In the genomic region with DNA sequence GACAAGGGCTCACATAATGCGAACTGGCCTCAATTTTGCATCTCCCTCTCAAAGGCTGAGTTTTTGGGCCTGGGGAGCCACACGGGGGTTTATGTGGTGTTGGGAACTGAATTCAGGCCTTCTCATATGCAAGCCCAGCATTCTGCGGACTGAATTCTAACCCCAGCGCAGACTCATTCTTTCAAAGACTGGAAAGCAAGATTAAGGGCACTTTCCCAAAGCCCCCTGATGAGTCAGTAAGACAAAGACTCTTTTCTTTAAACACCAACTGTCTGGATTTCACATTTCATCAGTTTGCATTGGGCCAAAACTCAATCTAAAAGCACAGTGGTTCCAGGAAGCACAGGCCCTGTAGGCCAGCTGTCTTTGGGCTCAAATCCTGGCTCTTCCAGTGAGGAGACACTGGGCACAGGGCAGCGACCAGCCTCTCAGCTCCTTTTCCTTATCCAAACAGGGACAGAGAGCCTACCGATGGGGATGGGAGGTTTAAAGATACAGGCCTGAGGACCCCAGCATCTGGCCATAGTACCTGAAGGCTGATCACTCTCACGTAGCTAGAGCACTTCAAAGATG, we compare ENCODE assay signal across 9 mouse cellular contexts. TPM values are rescaled to one million over a fixed set of nuclear protein-coding genes. Genes with fewer than 3 reads are reported as not detected.
A peak's percentile ranks its signal among the peaks of the same experiment; 100 is the strongest.
DNase-seq lines count a peak whose midpoint lies in the region; ATAC-seq lines count a peak whose summit lies in the region.
"Had no signal": no experiment of that assay in that cellular context is flagged by ENCODE, and none has a peak within 500 bp of the region (broad histone marks: within the 10 kb centered on the region; RNA-seq: fewer than 3 reads in every experiment).

No protein-coding gene starts in this region.

- H3K4me2 ChIP-seq in forebrain, embryonic 15.5 days (replicated peaks) = no peak overlapping the region
- H3K4me2 ChIP-seq in midbrain, embryonic 11.5 days = no peak overlapping the region

- 23% methylated on average over 7 of the region's 7 CpGs for WGBS in forebrain, embryonic 15.5 days
- 28% methylated on average over 7 of the region's 7 CpGs for WGBS in midbrain, embryonic 11.5 days

- peaks cover 11% of the 10 kb centered on the region; the same call in 1 of the 2 replicates for H3K36me3 ChIP-seq in forebrain, embryonic 15.5 days
- peaks cover 8% of the 10 kb centered on the region; the same call in 1 of the 2 replicates for H3K36me3 ChIP-seq in midbrain, embryonic 11.5 days (ENCODE audit: control insufficient read depth, insufficient read depth, low read length)

- H3K4me3 ChIP-seq in forebrain, embryonic 15.5 days = no peak overlapping the region
- H3K4me3 ChIP-seq in midbrain, embryonic 11.5 days (ENCODE audit: low read depth, low read length) = no peak overlapping the region

- peak overlapping the region; percentile 6 for H3K27ac ChIP-seq in forebrain, embryonic 15.5 days (replicated peaks)
- H3K27ac ChIP-seq in midbrain, embryonic 11.5 days (ENCODE audit: low read depth, low read length) = peak overlapping the region; percentile 62
- H3K27ac ChIP-seq: macrophage had no signal

- ATAC-seq in forebrain, embryonic 15.5 days (replicated peaks) = no peak
- no peak for ATAC-seq in midbrain, embryonic 11.5 days (ENCODE audit: low FRiP score)

- no peaks in the 10 kb centered on the region for H3K27me3 ChIP-seq in forebrain, embryonic 15.5 days
- no peaks in the 10 kb centered on the region for H3K27me3 ChIP-seq in midbrain, embryonic 11.5 days (ENCODE audit: control insufficient read depth, insufficient read depth, low read length)

- no peak overlapping the region for H3K9ac ChIP-seq in forebrain, embryonic 15.5 days (replicated peaks)
- no peak overlapping the region for H3K9ac ChIP-seq in midbrain, embryonic 11.5 days (ENCODE audit: low read length)

- peaks cover 8% of the 10 kb centered on the region for H3K4me1 ChIP-seq in forebrain, embryonic 15.5 days
- H3K4me1 ChIP-seq in midbrain, embryonic 11.5 days (ENCODE audit: control insufficient read depth, insufficient read depth, low read length) = peaks cover 23% of the 10 kb centered on the region

- DNase-seq in cerebellum, adult 11-12 months = peak; percentile 8
- no peak for DNase-seq in cerebellum, adult 18-20 months
- DNase-seq in NIH3T3 (ENCODE audit: low read depth) = peak; percentile 69
- no peak for DNase-seq in midbrain, embryonic 11.5 days (ENCODE audit: low spot score, missing footprints)
- DNase-seq in embryo, embryonic 9.5 days (ENCODE audit: extremely low spot score) = no peak
- DNase-seq in ovary, postnatal 14 days (ENCODE audit: low spot score) = no peak
- DNase-seq in kidney, postnatal 10 days = no peak

- no peaks in the 10 kb centered on the region for H3K9me3 ChIP-seq in forebrain, embryonic 15.5 days
- no peaks in the 10 kb centered on the region for H3K9me3 ChIP-seq in midbrain, embryonic 11.5 days (ENCODE audit: control insufficient read depth, low read length)

RNA-seq across cellular contexts. Expression of a gene that starts 38.5 kb away (rescaled TPM):
- 645 and 663 TPM in 2 replicates for polyA plus RNA-seq in forebrain, embryonic 15.5 days (2015; fragmentation: Nextera tagmentation; extraction: Ambion mirVana)
- 1,158 and 1,201 TPM in 2 replicates for polyA plus RNA-seq in midbrain, embryonic 11.5 days (2014; fragmentation: Nextera tagmentation; extraction: Ambion mirVana)

Comparison
In these comparisons a context has a peak if more than half of its experiments do, and no peak if none do; other contexts are left out.
1. DNase-seq: peak in cerebellum, adult 11-12 months (single experiment) and NIH3T3 (single experiment); none in cerebellum, adult 18-20 months (0 of 2), midbrain, embryonic 11.5 days (single experiment), embryo, embryonic 9.5 days (single experiment), ovary, postnatal 14 days (single experiment) and kidney, postnatal 10 days (single experiment).